Mouse (Mus musculus): ENCODE measurements around the gene Olfr74.
"Not testable (repeated sequence)": the region's sequence is repeated elsewhere in the genome, so short reads cannot be mapped to it uniquely, and the experiment has no call there.

Gene Olfr74

GRCm38 (mm10) chr2:87974563-87974962 lies at the start of gene Olfr74:
Gene Olfr74 (minus strand): TSS chr2:87974663.
- in situ Hi-C loops (cut with MboI; ENCODE audit: low sequenced_read_pairs) = no loop called here

GRCm38 (mm10) chr2:88022474-88022873 lies 48.0 kb upstream of the Olfr74 start, which contains the start of gene Olfr1161:
Gene Olfr1161 (plus strand): TSS chr2:88022774.
- in situ Hi-C loops (cut with MboI; ENCODE audit: low sequenced_read_pairs) = not testable (repeated sequence)

- in situ Hi-C loops (cut with MboI; ENCODE audit: low sequenced_read_pairs) = no loop called here
These were observed 33.3 kb upstream of the Olfr74 start, which contains the start of gene Olfr1160 for GRCm38 (mm10) chr2:88007515-88008318. Gene Olfr1160 (minus strand): TSS chr2:88008268.

GRCm38 (mm10) chr2:87989813-87990212 lies 15.3 kb upstream of the Olfr74 start, which contains the start of gene Olfr1158:
Gene Olfr1158 (plus strand): TSS chr2:87990113.
- in situ Hi-C loops (cut with MboI; ENCODE audit: low sequenced_read_pairs) = no loop called here

GRCm38 (mm10) chr2:87968199-87968598 lies 6.3 kb downstream of the Olfr74 start, which contains the start of gene Olfr1157:
Gene Olfr1157 (minus strand): TSS chr2:87968299.
- in situ Hi-C loops (cut with MboI; ENCODE audit: low sequenced_read_pairs) = no loop called here

GRCm38 (mm10) chr2:87953000-87953399 lies 21.5 kb downstream of the Olfr74 start, which contains the start of gene Olfr1156:
Gene Olfr1156 (minus strand): TSS chr2:87953100.
- in situ Hi-C loops (cut with MboI; ENCODE audit: low sequenced_read_pairs) = no loop called here

GRCm38 (mm10) chr2:87945037-87945436 lies 29.4 kb downstream of the Olfr74 start, which contains the start of gene Olfr1155:
Gene Olfr1155 (minus strand): TSS chr2:87945137.
- in situ Hi-C loops (cut with MboI; ENCODE audit: low sequenced_read_pairs) = no loop called here
